Comparison of ENCODE assay signal across 11 mouse cellular contexts in the genomic region with DNA sequence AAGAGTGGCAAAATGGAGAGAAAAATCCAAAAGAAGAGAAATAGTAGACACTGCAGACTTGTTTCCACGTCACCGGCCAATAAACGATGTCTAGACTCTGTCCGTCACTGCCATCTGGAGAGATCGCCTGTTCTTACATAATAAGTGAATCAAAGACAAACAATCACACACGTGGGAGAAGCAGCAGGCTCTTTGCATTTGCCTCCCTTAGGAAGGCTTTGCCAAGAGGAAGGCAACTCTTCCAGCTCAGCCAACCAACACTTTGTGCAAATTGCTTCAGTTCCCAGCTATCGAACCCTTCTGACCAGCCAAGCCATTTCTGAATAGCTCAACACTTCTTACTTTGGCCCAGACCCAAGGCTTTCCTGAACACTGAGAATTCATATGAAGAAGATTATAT.
DNase-seq lines count a peak whose midpoint lies in the region; ATAC-seq and TF ChIP-seq lines count a peak whose summit lies in the region.
"Had no signal": no experiment of that assay in that cellular context is flagged by ENCODE, and none has a peak within 500 bp of the region (broad histone marks: within the 10 kb centered on the region; RNA-seq: fewer than 3 reads in every experiment).

No protein-coding gene starts in this region.

- H3K27ac ChIP-seq in embryonic facial prominence, embryonic 14.5 days (replicated peaks; ENCODE audit: low read depth, low read length): no peak overlapping the region
- no peak overlapping the region for H3K27ac ChIP-seq in embryonic facial prominence, embryonic 10.5 days (replicated peaks)
- H3K27ac ChIP-seq in limb, embryonic 14.5 days (replicated peaks; ENCODE audit: low read depth, low read length): no peak overlapping the region
- no peak overlapping the region for H3K27ac ChIP-seq in limb, embryonic 10.5 days
- H3K27ac ChIP-seq in forebrain, postnatal 0 days (ENCODE audit: low read depth, low read length): no peak overlapping the region
- H3K27ac ChIP-seq in lung, postnatal 0 days (ENCODE audit: low read length): no peak overlapping the region
- no peak overlapping the region for H3K27ac ChIP-seq in midbrain, embryonic 11.5 days (ENCODE audit: low read depth, low read length)
- H3K27ac ChIP-seq: limb, embryonic 15.5 days; stomach, embryonic 15.5 days had no signal

- 60% methylated on average over 7 of the region's 7 CpGs for WGBS in embryonic facial prominence, embryonic 14.5 days
- 84% methylated on average over 7 of the region's 7 CpGs for WGBS in embryonic facial prominence, embryonic 10.5 days
- WGBS in limb, embryonic 14.5 days: 70% methylated on average over 7 of the region's 7 CpGs
- 86% methylated on average over 7 of the region's 7 CpGs for WGBS in limb, embryonic 10.5 days
- WGBS in forebrain, postnatal 0 days: 43% methylated on average over 7 of the region's 7 CpGs
- 48% methylated on average over 7 of the region's 7 CpGs for WGBS in lung, postnatal 0 days
- WGBS in midbrain, embryonic 11.5 days: 83% methylated on average over 7 of the region's 7 CpGs

- H3K4me2 ChIP-seq in embryonic facial prominence, embryonic 14.5 days (ENCODE audit: low read depth, low read length): no peak overlapping the region
- no peak overlapping the region for H3K4me2 ChIP-seq in limb, embryonic 14.5 days (replicated peaks; ENCODE audit: low read depth, low read length, severe bottlenecking)
- H3K4me2 ChIP-seq in forebrain, postnatal 0 days (ENCODE audit: low read depth): no peak overlapping the region
- H3K4me2 ChIP-seq in lung, postnatal 0 days (replicated peaks; ENCODE audit: low read depth, low read length): no peak overlapping the region
- no peak overlapping the region for H3K4me2 ChIP-seq in midbrain, embryonic 11.5 days
- H3K4me2 ChIP-seq: limb, embryonic 15.5 days; stomach, embryonic 15.5 days had no signal

- peak; percentile 47 for DNase-seq in embryonic facial prominence, embryonic 14.5 days (ENCODE audit: low spot score)
- no peak for DNase-seq in embryonic facial prominence, embryonic 10.5 days (ENCODE audit: low spot score)
- DNase-seq in limb, embryonic 14.5 days (ENCODE audit: low spot score): peak; percentile 19
- no peak for DNase-seq in limb, embryonic 10.5 days (ENCODE audit: low spot score)
- DNase-seq in forebrain, postnatal 0 days: peak; percentile 25
- peak; percentile 15 for DNase-seq in lung, postnatal 0 days (ENCODE audit: low spot score)
- no peak for DNase-seq in midbrain, embryonic 11.5 days (ENCODE audit: low spot score, missing footprints)
- no peak for DNase-seq in adipocyte (ENCODE audit: low spot score)

- H3K4me3 ChIP-seq in embryonic facial prominence, embryonic 14.5 days (ENCODE audit: low read depth, low read length): no peak overlapping the region
- no peak overlapping the region for H3K4me3 ChIP-seq in embryonic facial prominence, embryonic 10.5 days
- no peak overlapping the region for H3K4me3 ChIP-seq in limb, embryonic 14.5 days (replicated peaks; ENCODE audit: low read length)
- H3K4me3 ChIP-seq in limb, embryonic 10.5 days: no peak overlapping the region
- H3K4me3 ChIP-seq in forebrain, postnatal 0 days (ENCODE audit: low read depth, low read length): no peak overlapping the region
- H3K4me3 ChIP-seq in lung, postnatal 0 days (ENCODE audit: low read depth, low read length): no peak overlapping the region
- H3K4me3 ChIP-seq in midbrain, embryonic 11.5 days (ENCODE audit: low read depth, low read length): no peak overlapping the region
- H3K4me3 ChIP-seq: limb, embryonic 15.5 days; myocyte; stomach, embryonic 15.5 days had no signal

- TF ChIP-seq EP300 in lung, postnatal 0 days (IDR thresholded peaks at IDR 0.05): no peak

- no peaks in the 10 kb centered on the region for H3K27me3 ChIP-seq in embryonic facial prominence, embryonic 14.5 days (replicated peaks; ENCODE audit: control insufficient read depth, insufficient read depth, low read length)
- H3K27me3 ChIP-seq in embryonic facial prominence, embryonic 10.5 days (replicated peaks; ENCODE audit: low read depth, poor library complexity, severe bottlenecking): no peaks in the 10 kb centered on the region
- no peaks in the 10 kb centered on the region for H3K27me3 ChIP-seq in limb, embryonic 14.5 days (ENCODE audit: control insufficient read depth, insufficient read depth, low read length)
- no peaks in the 10 kb centered on the region for H3K27me3 ChIP-seq in limb, embryonic 10.5 days (ENCODE audit: low read depth, poor library complexity, severe bottlenecking)
- no peaks in the 10 kb centered on the region for H3K27me3 ChIP-seq in forebrain, postnatal 0 days (ENCODE audit: insufficient read depth, low read length)
- H3K27me3 ChIP-seq in lung, postnatal 0 days (replicated peaks; ENCODE audit: insufficient read depth, low read length): no peaks in the 10 kb centered on the region
- no peaks in the 10 kb centered on the region for H3K27me3 ChIP-seq in midbrain, embryonic 11.5 days (ENCODE audit: control insufficient read depth, insufficient read depth, low read length)
- H3K27me3 ChIP-seq: limb, embryonic 15.5 days; stomach, embryonic 15.5 days had no signal

- H3K36me3 ChIP-seq in embryonic facial prominence, embryonic 14.5 days (ENCODE audit: control insufficient read depth, insufficient read depth, low read length): no peaks in the 10 kb centered on the region
- no peaks in the 10 kb centered on the region for H3K36me3 ChIP-seq in embryonic facial prominence, embryonic 10.5 days (replicated peaks)
- H3K36me3 ChIP-seq in limb, embryonic 14.5 days (ENCODE audit: control insufficient read depth, insufficient read depth, low read length): no peaks in the 10 kb centered on the region
- no peaks in the 10 kb centered on the region for H3K36me3 ChIP-seq in limb, embryonic 10.5 days
- H3K36me3 ChIP-seq in forebrain, postnatal 0 days (ENCODE audit: insufficient read depth): no peaks in the 10 kb centered on the region
- H3K36me3 ChIP-seq in lung, postnatal 0 days (ENCODE audit: insufficient read depth, low read length): no peaks in the 10 kb centered on the region
- H3K36me3 ChIP-seq in midbrain, embryonic 11.5 days (ENCODE audit: control insufficient read depth, insufficient read depth, low read length): no peaks in the 10 kb centered on the region
- H3K36me3 ChIP-seq: limb, embryonic 15.5 days; stomach, embryonic 15.5 days had no signal

- no peaks in the 10 kb centered on the region for H3K4me1 ChIP-seq in embryonic facial prominence, embryonic 14.5 days (ENCODE audit: control insufficient read depth, insufficient read depth, low read length)
- H3K4me1 ChIP-seq in embryonic facial prominence, embryonic 10.5 days: no peaks in the 10 kb centered on the region
- no peaks in the 10 kb centered on the region for H3K4me1 ChIP-seq in limb, embryonic 14.5 days (ENCODE audit: control insufficient read depth, insufficient read depth, low read length)
- no peaks in the 10 kb centered on the region for H3K4me1 ChIP-seq in limb, embryonic 10.5 days
- H3K4me1 ChIP-seq in forebrain, postnatal 0 days (ENCODE audit: insufficient read depth): no peaks in the 10 kb centered on the region
- no peaks in the 10 kb centered on the region for H3K4me1 ChIP-seq in lung, postnatal 0 days (ENCODE audit: insufficient read depth, low read depth, low read length)
- H3K4me1 ChIP-seq in midbrain, embryonic 11.5 days (ENCODE audit: control insufficient read depth, insufficient read depth, low read length): no peaks in the 10 kb centered on the region
- H3K4me1 ChIP-seq: limb, embryonic 15.5 days; stomach, embryonic 15.5 days had no signal

- TF ChIP-seq CTCF in forebrain, postnatal 0 days (IDR thresholded peaks at IDR 0.05; ENCODE audit: low read depth): no peak
- TF ChIP-seq CTCF in lung, postnatal 0 days (IDR thresholded peaks at IDR 0.05): no peak

- TF ChIP-seq POLR2A in limb, embryonic 14.5 days (IDR thresholded peaks at IDR 0.05; ENCODE audit: borderline replicate concordance, extremely low read depth, insufficient read depth, insufficient read length): no peak

- no peak overlapping the region for H3K9ac ChIP-seq in embryonic facial prominence, embryonic 14.5 days (ENCODE audit: low read depth, low read length)
- no peak overlapping the region for H3K9ac ChIP-seq in limb, embryonic 14.5 days (ENCODE audit: low read depth, low read length, severe bottlenecking)
- no peak overlapping the region for H3K9ac ChIP-seq in forebrain, postnatal 0 days
- H3K9ac ChIP-seq in lung, postnatal 0 days (replicated peaks; ENCODE audit: low read depth): no peak overlapping the region
- H3K9ac ChIP-seq in midbrain, embryonic 11.5 days (ENCODE audit: low read length): no peak overlapping the region
- H3K9ac ChIP-seq: limb, embryonic 15.5 days; stomach, embryonic 15.5 days had no signal

- H3K9me3 ChIP-seq in embryonic facial prominence, embryonic 14.5 days (ENCODE audit: control insufficient read depth, low read length): no peaks in the 10 kb centered on the region
- H3K9me3 ChIP-seq in embryonic facial prominence, embryonic 10.5 days: no peaks in the 10 kb centered on the region
- H3K9me3 ChIP-seq in limb, embryonic 14.5 days (ENCODE audit: control insufficient read depth, low read length): no peaks in the 10 kb centered on the region
- no peaks in the 10 kb centered on the region for H3K9me3 ChIP-seq in limb, embryonic 10.5 days (replicated peaks)
- H3K9me3 ChIP-seq in forebrain, postnatal 0 days (ENCODE audit: low read length): no peaks in the 10 kb centered on the region
- no peaks in the 10 kb centered on the region for H3K9me3 ChIP-seq in lung, postnatal 0 days (ENCODE audit: low read length)
- no peaks in the 10 kb centered on the region for H3K9me3 ChIP-seq in midbrain, embryonic 11.5 days (ENCODE audit: control insufficient read depth, low read length)
- H3K9me3 ChIP-seq: limb, embryonic 15.5 days; stomach, embryonic 15.5 days had no signal

- no peak for ATAC-seq in embryonic facial prominence, embryonic 14.5 days (ENCODE audit: low read depth)
- no peak for ATAC-seq in limb, embryonic 14.5 days (ENCODE audit: low FRiP score, low read depth)
- peak; percentile 42; the same call in 1 of the 2 replicates for ATAC-seq in forebrain, postnatal 0 days
- no peak for ATAC-seq in lung, postnatal 0 days
- no peak for ATAC-seq in midbrain, embryonic 11.5 days (ENCODE audit: low FRiP score)

Comparison
In these comparisons a context has a peak if more than half of its experiments do, and no peak if none do; other contexts are left out.
1. DNase-seq: peak in embryonic facial prominence, embryonic 14.5 days (single experiment), limb, embryonic 14.5 days (single experiment), forebrain, postnatal 0 days (single experiment) and lung, postnatal 0 days (single experiment); none in embryonic facial prominence, embryonic 10.5 days (single experiment), limb, embryonic 10.5 days (single experiment), midbrain, embryonic 11.5 days (single experiment) and adipocyte (single experiment).